Mouse (Mus musculus): ENCODE data around the gene Ly6g6f.

DNA sequence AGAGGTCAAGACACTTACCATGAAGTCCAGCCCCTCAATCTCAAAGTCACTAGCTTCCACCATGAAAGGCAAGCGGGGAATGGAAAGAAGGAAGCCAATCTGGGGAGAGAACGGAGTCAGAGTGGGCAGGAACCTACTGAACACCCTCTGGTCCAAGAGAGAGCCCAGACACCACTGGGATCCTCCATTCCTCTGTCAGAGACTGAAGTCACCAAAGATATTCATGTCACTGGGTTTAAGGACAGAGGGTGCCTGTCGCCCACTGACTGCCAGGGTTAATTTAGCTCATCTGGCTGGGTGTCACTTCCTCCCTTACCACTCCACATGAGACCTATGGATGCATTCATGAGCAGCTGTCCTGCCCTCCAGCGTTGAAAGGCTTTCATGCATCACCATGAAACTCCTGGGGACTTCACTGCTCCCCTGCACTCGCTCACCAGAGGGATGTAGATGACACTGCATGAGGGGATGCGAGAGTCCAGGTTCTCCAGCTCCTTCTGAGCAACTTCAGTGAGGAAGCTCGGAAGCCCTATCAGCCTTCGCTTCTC, 53.0 kb downstream of the Ly6g6f start:
- TF ChIP-seq CTCF (IDR thresholded peaks at IDR 0.05; ENCODE audit: low read depth, low read length), result no peak
- TF ChIP-seq GATA1 (IDR thresholded peaks at IDR 0.05; ENCODE audit: borderline replicate concordance, low read length), result no peak
- TF ChIP-seq TAL1 (conservative IDR thresholded peaks at IDR 0.05; ENCODE audit: low read depth, low read length), result no peak
- TF ChIP-seq GATA2 (IDR thresholded peaks at IDR 0.05; ENCODE audit: borderline replicate concordance, low read depth, low read length), result no peak
- TF ChIP-seq POLR2AphosphoS5 (IDR thresholded peaks at IDR 0.05; ENCODE audit: insufficient replicate concordance, low read depth, low read length), result no peak

All from G1E (cell line).